In the genomic region with DNA sequence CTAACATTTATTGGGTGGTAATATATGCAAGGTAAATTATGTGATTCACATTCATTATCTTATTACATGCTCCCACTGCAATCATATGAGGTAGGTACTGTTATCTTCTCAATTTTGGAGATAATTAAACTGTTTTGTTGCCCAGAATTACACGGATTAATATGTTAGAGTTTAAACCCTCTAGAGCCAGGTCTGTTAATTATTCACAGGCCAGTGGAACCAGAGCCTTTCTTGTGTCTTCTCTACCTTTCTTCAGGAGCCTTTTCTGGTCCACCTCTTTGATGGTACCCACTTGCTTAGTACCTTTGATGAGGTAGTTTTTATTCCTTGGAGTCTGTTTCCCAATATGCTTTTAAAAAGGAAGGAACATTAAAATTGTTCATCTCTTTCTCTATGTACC, we compare ENCODE assay signal across 32 mouse cellular contexts.
"Had no signal": no experiment of that assay in that cellular context is flagged by ENCODE, and none has a peak within 500 bp of the region (broad histone marks: within the 10 kb centered on the region; RNA-seq: fewer than 3 reads in every experiment).

No protein-coding gene starts in this region.

- H3K4me1 ChIP-seq: limb, embryonic 13.5 days; limb, embryonic 15.5 days; liver, embryonic 12.5 days; liver, embryonic 13.5 days; liver, embryonic 15.5 days; lung, embryonic 15.5 days; megakaryocyte, embryonic 14.5 days had no signal

- H3K27ac ChIP-seq: limb, embryonic 10.5 days; limb, embryonic 12.5 days; limb, embryonic 13.5 days; limb, embryonic 15.5 days; liver, embryonic 12.5 days; liver, embryonic 13.5 days; liver, embryonic 14.5 days; liver, embryonic 15.5 days; lung, embryonic 15.5 days; macrophage; midbrain, embryonic 10.5 days; midbrain, embryonic 12.5 days; midbrain, embryonic 13.5 days; midbrain, embryonic 15.5 days; neural tube, embryonic 12.5 days had no signal

- ATAC-seq: liver, embryonic 12.5 days; liver, postnatal 0 days; lung, postnatal 0 days; midbrain, embryonic 13.5 days; midbrain, embryonic 15.5 days; midbrain, embryonic 16.5 days had no signal

- H3K4me3 ChIP-seq: limb, embryonic 10.5 days; limb, embryonic 12.5 days; limb, embryonic 13.5 days; limb, embryonic 15.5 days; liver, embryonic 12.5 days; liver, embryonic 13.5 days; liver, embryonic 15.5 days; lung, embryonic 15.5 days; megakaryocyte, embryonic 14.5 days; midbrain, embryonic 10.5 days; midbrain, embryonic 12.5 days; midbrain, embryonic 13.5 days; midbrain, embryonic 15.5 days; myocyte; neural tube, embryonic 12.5 days had no signal

- H3K27me3 ChIP-seq: limb, embryonic 12.5 days; limb, embryonic 13.5 days; limb, embryonic 15.5 days; liver, embryonic 12.5 days; liver, embryonic 13.5 days; liver, embryonic 15.5 days; lung, embryonic 15.5 days; megakaryocyte, embryonic 14.5 days; midbrain, embryonic 12.5 days; midbrain, embryonic 13.5 days; midbrain, embryonic 15.5 days; neural tube, embryonic 12.5 days had no signal

- H3K9me3 ChIP-seq: limb, embryonic 10.5 days; limb, embryonic 12.5 days; limb, embryonic 13.5 days; limb, embryonic 15.5 days; liver, embryonic 12.5 days; liver, embryonic 13.5 days; liver, embryonic 15.5 days; lung, embryonic 15.5 days; midbrain, embryonic 10.5 days; midbrain, embryonic 12.5 days; midbrain, embryonic 13.5 days; midbrain, embryonic 15.5 days; neural tube, embryonic 12.5 days had no signal

- H3K9ac ChIP-seq: limb, embryonic 12.5 days; limb, embryonic 13.5 days; limb, embryonic 15.5 days; liver, embryonic 12.5 days; liver, embryonic 13.5 days; liver, embryonic 14.5 days; liver, embryonic 15.5 days; liver, postnatal 0 days; lung, embryonic 14.5 days; lung, embryonic 15.5 days; midbrain, embryonic 12.5 days; midbrain, embryonic 13.5 days; midbrain, embryonic 15.5 days; neural tube, embryonic 12.5 days had no signal

- DNase-seq: left cerebral cortex, postnatal 4 days; liver; liver, embryonic 13.5 days; liver, postnatal 0 days; lung, adult 18-20 months; lung, adult 2 months; lung, embryonic 14.5 days; lung, postnatal 10 days; lung, postnatal 14 days; lung, postnatal 36 days; lung, postnatal 4 days; midbrain, embryonic 14.5 days had no signal

- H3K36me3 ChIP-seq: limb, embryonic 10.5 days; limb, embryonic 12.5 days; limb, embryonic 13.5 days; limb, embryonic 15.5 days; liver, embryonic 12.5 days; liver, embryonic 13.5 days; liver, embryonic 15.5 days; lung, embryonic 15.5 days; midbrain, embryonic 10.5 days; midbrain, embryonic 12.5 days; midbrain, embryonic 13.5 days; midbrain, embryonic 15.5 days; neural tube, embryonic 12.5 days had no signal

- H3K4me2 ChIP-seq: limb, embryonic 12.5 days; limb, embryonic 13.5 days; limb, embryonic 15.5 days; liver, embryonic 11.5 days; liver, embryonic 12.5 days; liver, embryonic 13.5 days; liver, embryonic 15.5 days; lung, embryonic 14.5 days; lung, embryonic 15.5 days; midbrain, embryonic 11.5 days; midbrain, embryonic 12.5 days; midbrain, embryonic 13.5 days; midbrain, embryonic 15.5 days; neural tube, embryonic 12.5 days had no signal
